Mouse (Mus musculus) liver, adult 2 months (tissue): ENCODE results near the gene Fstl1. TPM values are rescaled to one million over a fixed set of nuclear protein-coding genes. Genes with fewer than 3 reads are reported as not detected.

Experiments used
- DNase-seq: peaks from one replicate; pipeline ENCODE4 v3.0.0-alpha.2; 2011; ENCODE audit warnings: low read depth, low spot score; ENCODE audit errors: extremely low read depth
- H3K27ac ChIP-seq: fragments of 200-500 bp; replicated peaks from 2 replicates; pipeline ENCODE4 v1.5.1; 2012; ENCODE audit warnings: low read depth, mild to moderate bottlenecking, control low read depth, inconsistent platforms, low read length; ENCODE audit not compliant: insufficient read depth
- H3K27me3 ChIP-seq: fragments of 200-500 bp; 2 replicates; pipeline ENCODE4 v1.6.1; 2012; ENCODE audit warnings: mild to moderate bottlenecking, moderate library complexity, low read length, inconsistent platforms; ENCODE audit not compliant: control insufficient read depth, insufficient read depth
- H3K36me3 ChIP-seq: fragments of 200-500 bp; 2 replicates; pipeline ENCODE4 v1.6.1; 2012; ENCODE audit warnings: low read length, inconsistent platforms; ENCODE audit not compliant: control insufficient read depth, insufficient read depth
- H3K4me1 ChIP-seq: fragments of 200-500 bp; 2 replicates; pipeline ENCODE4 v1.6.1; 2011; ENCODE audit warnings: low read length; ENCODE audit not compliant: control insufficient read depth, insufficient read depth
- H3K4me3 ChIP-seq: fragments of 200-500 bp; 2 replicates; pipeline ENCODE4 v1.5.1; 2011; ENCODE audit warnings: low read depth, mild to moderate bottlenecking, control low read depth, low read length, moderate library complexity; ENCODE audit not compliant: insufficient read depth
- H3K79me2 ChIP-seq: fragments of 200-500 bp; 2 replicates; pipeline ENCODE4 v1.6.1; 2012; ENCODE audit warnings: inconsistent platforms, mild to moderate bottlenecking, low read length, moderate library complexity; ENCODE audit not compliant: control insufficient read depth, insufficient read depth
- H3K9ac ChIP-seq: fragments of 200-500 bp; 2 replicates; pipeline ENCODE4 v1.6.1; 2012; ENCODE audit warnings: low read depth, mild to moderate bottlenecking, control low read depth, inconsistent platforms, low read length
- CTCF ChIP-seq: fragments of 200-500 bp; IDR thresholded peaks from 2 replicates; pipeline ENCODE4 v1.5.1; 2011; ENCODE audit warnings: low read depth, low read length, control low read depth
- POLR2A ChIP-seq: fragments of 200-500 bp; IDR thresholded peaks from 2 replicates; pipeline ENCODE4 v1.6.1; 2011; ENCODE audit warnings: low read length, control low read depth; ENCODE audit not compliant: insufficient read depth; ENCODE audit errors: extremely low read depth
- WGBS: fragments of 180-500 bp; shearing (Covaris S2); methylation state at CpG from one replicate; pipeline ENCODE4 v1.1.7; 2018; 5-methylcytosine and 5-hydroxymethylcytosine counted together
- polyA plus RNA-seq: library from polyadenylated mRNA; depleted of rRNA; stranded (reverse); fragments of >200 nt; gene quantifications from 2 replicates; pipeline ENCODE4 v1.2.3, GENCODE M21; 2012
- total RNA-seq: library from RNA; depleted of rRNA; stranded (reverse); fragments of >200 nt; gene quantifications from 2 replicates; pipeline ENCODE4 v1.2.3, GENCODE M21; 2014

Gene Fstl1
- total and polyA plus RNA-seq, 2 experiments, result 1.9 to 4.4 TPM

- no peak overlapping the region for H3K9ac ChIP-seq
- H3K79me2 ChIP-seq, result no peaks in the 10 kb centered on the region
- no peaks in the 10 kb centered on the region for H3K36me3 ChIP-seq
- no peak for DNase-seq
- H3K4me3 ChIP-seq, result no peak overlapping the region
- H3K27me3 ChIP-seq, result no peaks in the 10 kb centered on the region
- H3K27ac ChIP-seq, result no peak overlapping the region
- 83% methylated on average over 4 of the region's 4 CpGs for WGBS
- H3K4me1 ChIP-seq, result no peaks in the 10 kb centered on the region
- TF ChIP-seq POLR2A (no peak), CTCF (no peak)
Observed at GRCm38 (mm10) chr16:37802686-37803295, 26.1 kb downstream of the Fstl1 start.

GRCm38 (mm10) chr16:37803387-37803950 is 26.8 kb downstream of the Fstl1 start:
- 94% methylated on average over 9 of the region's 9 CpGs for WGBS
- Histone ChIP-seq H3K4me1 (no peaks in the 10 kb centered on the region), H3K4me3 (no peak overlapping the region), H3K27me3 (no peaks in the 10 kb centered on the region), H3K36me3 (no peaks in the 10 kb centered on the region), H3K27ac (no peak overlapping the region), H3K9ac (no peak overlapping the region), H3K79me2 (no peaks in the 10 kb centered on the region)
- TF ChIP-seq CTCF (no peak), POLR2A (no peak)
- DNase-seq, result no peak

- Histone ChIP-seq H3K36me3 (no peaks in the 10 kb centered on the region), H3K27ac (no peak overlapping the region), H3K4me3 (no peak overlapping the region), H3K4me1 (no peaks in the 10 kb centered on the region), H3K27me3 (no peaks in the 10 kb centered on the region), H3K79me2 (no peaks in the 10 kb centered on the region), H3K9ac (no peak overlapping the region)
- DNase-seq, result no peak
- TF ChIP-seq POLR2A (no peak), CTCF (no peak)
- 89% methylated on average over 3 of the region's 3 CpGs for WGBS
Observed at GRCm38 (mm10) chr16:37805746-37806495, 29.2 kb downstream of the Fstl1 start.

GRCm38 (mm10) chr16:37807269-37807668 is 30.6 kb downstream of the Fstl1 start:
- DNase-seq, result no peak
- Histone ChIP-seq H3K79me2 (no peaks in the 10 kb centered on the region), H3K27ac (no peak overlapping the region), H3K9ac (no peak overlapping the region), H3K4me1 (no peaks in the 10 kb centered on the region), H3K27me3 (no peaks in the 10 kb centered on the region), H3K36me3 (no peaks in the 10 kb centered on the region), H3K4me3 (no peak overlapping the region)
- TF ChIP-seq CTCF (no peak), POLR2A (no peak)
- WGBS, result 91% methylated on average over 8 of the region's 8 CpGs

GRCm38 (mm10) chr16:37808866-37809622 is 32.4 kb downstream of the Fstl1 start:
- H3K27ac ChIP-seq, result no peak overlapping the region
- TF ChIP-seq CTCF (no peak), POLR2A (no peak)
- no peaks in the 10 kb centered on the region for H3K4me1 ChIP-seq
- no peaks in the 10 kb centered on the region for H3K36me3 ChIP-seq
- H3K4me3 ChIP-seq, result no peak overlapping the region
- no peak for DNase-seq
- WGBS, result 84% methylated on average over 10 of the region's 10 CpGs
- H3K9ac ChIP-seq, result no peak overlapping the region
- H3K27me3 ChIP-seq, result no peaks in the 10 kb centered on the region
- H3K79me2 ChIP-seq, result no peaks in the 10 kb centered on the region
